Mouse (Mus musculus): ENCODE data around the gene Ywhah. TPM values are rescaled to one million over a fixed set of nuclear protein-coding genes. Genes with fewer than 3 reads are reported as not detected.
"Not testable (repeated sequence)": the region's sequence is repeated elsewhere in the genome, so short reads cannot be mapped to it uniquely, and the experiment has no call there.

The Ywhah gene
- polyA plus RNA-seq, 1 experiment from 2014 or later, result 133 TPM

- no peak for DNase-seq
- 66% methylated on average over 4 of the region's 4 CpGs for WGBS (ENCODE audit: insufficient replicate concordance)
Measured at GRCm38 (mm10) chr5:33030425-33031175, 12.0 kb downstream of the Ywhah start.

GRCm38 (mm10) chr5:33032036-33032773 is 13.6 kb downstream of the Ywhah start:
- ATAC-seq, result 0 out of 2 replicates have a peak, but pooled peaks have one; percentile 31
- 63% methylated on average over 10 of the region's 10 CpGs for WGBS (ENCODE audit: insufficient replicate concordance)
- H3K4me3 ChIP-seq (ENCODE audit: low read depth, low read length), result no peak overlapping the region

More at GRCm38 (mm10) chr5:33030425-33031175, 12.0 kb downstream of the Ywhah start:
- Histone ChIP-seq H3K36me3 (replicated peaks; ENCODE audit: insufficient read depth, low read length) (peaks cover 14% of the 10 kb centered on the region), H3K27me3 (ENCODE audit: insufficient read depth, low read length) (no peaks in the 10 kb centered on the region), H3K9me3 (ENCODE audit: low read length) (no peaks in the 10 kb centered on the region), H3K27ac (ENCODE audit: low read depth) (no peak overlapping the region), H3K4me1 (ENCODE audit: insufficient read depth) (0 out of 2 replicates have a peak, but pooled peaks cover 8% of the 10 kb centered on the region), H3K4me2 (ENCODE audit: low read depth, low read length) (no peak overlapping the region), H3K4me3 (ENCODE audit: low read depth, low read length) (no peak overlapping the region), H3K9ac (replicated peaks) (no peak overlapping the region)
- no peak for ATAC-seq
- no peak for TF ChIP-seq EP300 (IDR thresholded peaks at IDR 0.05; ENCODE audit: low read depth)

GRCm38 (mm10) chr5:33033121-33033520 is 14.5 kb downstream of the Ywhah start:
- Histone ChIP-seq H3K9me3 (ENCODE audit: low read length) (no peaks in the 10 kb centered on the region), H3K27ac (ENCODE audit: low read depth) (no peak overlapping the region), H3K9ac (replicated peaks) (no peak overlapping the region), H3K4me2 (ENCODE audit: low read depth, low read length) (0 out of 2 replicates have a peak overlapping the region, but pooled peaks have one; percentile 7), H3K4me3 (ENCODE audit: low read depth, low read length) (no peak overlapping the region), H3K4me1 (ENCODE audit: insufficient read depth) (0 out of 2 replicates have a peak, but pooled peaks cover 8% of the 10 kb centered on the region), H3K27me3 (ENCODE audit: insufficient read depth, low read length) (no peaks in the 10 kb centered on the region), H3K36me3 (replicated peaks; ENCODE audit: insufficient read depth, low read length) (peaks cover 5% of the 10 kb centered on the region; the same call in 1 of the 2 replicates)
- DNase-seq, result peak; percentile 92
- TF ChIP-seq CTCF (IDR thresholded peaks at IDR 0.05; ENCODE audit: low read depth), result peak; percentile 98
- TF ChIP-seq EP300 (IDR thresholded peaks at IDR 0.05; ENCODE audit: low read depth), result peak; percentile 90
- peak; percentile 87 for ATAC-seq
- WGBS (ENCODE audit: insufficient replicate concordance), result 3% methylated on average over 4 of the region's 4 CpGs

More at GRCm38 (mm10) chr5:33032036-33032773, 13.6 kb downstream of the Ywhah start:
- no peak for DNase-seq
- Histone ChIP-seq H3K4me1 (ENCODE audit: insufficient read depth) (0 out of 2 replicates have a peak, but pooled peaks cover 8% of the 10 kb centered on the region), H3K9me3 (ENCODE audit: low read length) (no peaks in the 10 kb centered on the region), H3K36me3 (replicated peaks; ENCODE audit: insufficient read depth, low read length) (peaks cover 9% of the 10 kb centered on the region), H3K27me3 (ENCODE audit: insufficient read depth, low read length) (no peaks in the 10 kb centered on the region), H3K27ac (ENCODE audit: low read depth) (no peak overlapping the region), H3K9ac (replicated peaks) (no peak overlapping the region), H3K4me2 (ENCODE audit: low read depth, low read length) (peak overlapping the region; percentile 43)
- TF ChIP-seq EP300 (IDR thresholded peaks at IDR 0.05; ENCODE audit: low read depth) (no peak), CTCF (IDR thresholded peaks at IDR 0.05; ENCODE audit: low read depth) (no peak)

- not testable (repeated sequence) for H3K27ac ChIP-seq (ENCODE audit: low read depth); H3K9ac ChIP-seq (replicated peaks); H3K27me3 ChIP-seq (ENCODE audit: insufficient read depth, low read length); H3K4me1 ChIP-seq (ENCODE audit: insufficient read depth); H3K4me2 ChIP-seq (ENCODE audit: low read depth, low read length); H3K9me3 ChIP-seq (ENCODE audit: low read length); DNase-seq; H3K36me3 ChIP-seq (replicated peaks; ENCODE audit: insufficient read depth, low read length); H3K4me3 ChIP-seq (ENCODE audit: low read depth, low read length)
- WGBS (ENCODE audit: insufficient replicate concordance), result 39% methylated on average over 8 of the region's 8 CpGs
- peak; percentile 32; the same call in 1 of the 2 replicates for ATAC-seq
Measured at GRCm38 (mm10) chr5:33033633-33034032, 15.0 kb downstream of the Ywhah start.

GRCm38 (mm10) chr5:33034100-33034499 is 15.5 kb downstream of the Ywhah start:
- Histone ChIP-seq H3K27ac (ENCODE audit: low read depth) (no peak overlapping the region), H3K9ac (replicated peaks) (no peak overlapping the region), H3K4me2 (ENCODE audit: low read depth, low read length) (no peak overlapping the region), H3K36me3 (replicated peaks; ENCODE audit: insufficient read depth, low read length) (no peaks in the 10 kb centered on the region; the same call in 1 of the 2 replicates), H3K4me1 (ENCODE audit: insufficient read depth) (0 out of 2 replicates have a peak, but pooled peaks cover 8% of the 10 kb centered on the region), H3K9me3 (ENCODE audit: low read length) (no peaks in the 10 kb centered on the region), H3K27me3 (ENCODE audit: insufficient read depth, low read length) (no peaks in the 10 kb centered on the region), H3K4me3 (ENCODE audit: low read depth, low read length) (no peak overlapping the region)
- ATAC-seq (peak; percentile 53), DNase-seq (peak; percentile 57)
- 17% methylated on average over 7 of the region's 7 CpGs for WGBS (ENCODE audit: insufficient replicate concordance)
- TF ChIP-seq CTCF (IDR thresholded peaks at IDR 0.05; ENCODE audit: low read depth) (peak; percentile 66), EP300 (IDR thresholded peaks at IDR 0.05; ENCODE audit: low read depth) (no peak)

GRCm38 (mm10) chr5:33034916-33035315 is 16.3 kb downstream of the Ywhah start:
- Histone ChIP-seq H3K4me1 (ENCODE audit: insufficient read depth) (0 out of 2 replicates have a peak, but pooled peaks cover 8% of the 10 kb centered on the region), H3K4me2 (ENCODE audit: low read depth, low read length) (no peak overlapping the region), H3K27ac (ENCODE audit: low read depth) (no peak overlapping the region), H3K9ac (replicated peaks) (no peak overlapping the region), H3K27me3 (ENCODE audit: insufficient read depth, low read length) (no peaks in the 10 kb centered on the region), H3K4me3 (ENCODE audit: low read depth, low read length) (no peak overlapping the region), H3K9me3 (ENCODE audit: low read length) (no peaks in the 10 kb centered on the region), H3K36me3 (replicated peaks; ENCODE audit: insufficient read depth, low read length) (no peaks in the 10 kb centered on the region)
- ATAC-seq (no peak), DNase-seq (no peak)
- 58% methylated on average over 3 of the region's 3 CpGs for WGBS (ENCODE audit: insufficient replicate concordance)
- TF ChIP-seq CTCF (IDR thresholded peaks at IDR 0.05; ENCODE audit: low read depth) (no peak), EP300 (IDR thresholded peaks at IDR 0.05; ENCODE audit: low read depth) (no peak)
